Mouse (Mus musculus) stomach, postnatal 0 days (tissue): ENCODE data around the gene Acot3.

Source experiments
- CTCF ChIP-seq: IDR thresholded peaks from 2 replicates; pipeline ENCODE4 v1.5.1; 2016; ENCODE audit warnings: antibody characterized with exemption, low read depth, mild to moderate bottlenecking, moderate library complexity
- EP300 ChIP-seq: optimal IDR thresholded peaks from 2 replicates; pipeline ENCODE3; 2016; ENCODE audit warnings: antibody characterized with exemption

- no peak for TF ChIP-seq CTCF
- no peak for TF ChIP-seq EP300
These were observed 665 bp downstream of the Acot3 start for GRCm38 (mm10) chr12:84052609-84053008.
